Mouse (Mus musculus): ENCODE data around the gene Hapln4. TPM values are rescaled to one million over a fixed set of nuclear protein-coding genes. Genes with fewer than 3 reads are reported as not detected.
A peak's percentile ranks its signal among the peaks of the same experiment; 100 is the strongest.

Gene Hapln4
- polyA plus RNA-seq, 1 experiment = 0.53 TPM

GRCm38 (mm10) chr8:70084191-70085065 lies 1.2 kb downstream of the Hapln4 start:
- no peak for TF ChIP-seq CTCF (IDR thresholded peaks at IDR 0.05; ENCODE audit: extremely low read depth, insufficient read length, insufficient replicate concordance, low read depth, low read length)
- TF ChIP-seq POLR2A (IDR thresholded peaks at IDR 0.05; ENCODE audit: low read depth, low read length) = no peak
- peaks cover 45% of the 10 kb centered on the region for H3K27me3 ChIP-seq (ENCODE audit: control insufficient read depth, insufficient read depth, low read length)
- H3K36me3 ChIP-seq (ENCODE audit: control insufficient read depth, insufficient read depth, low read length) = peaks cover 6% of the 10 kb centered on the region
- no peak overlapping the region for H3K27ac ChIP-seq (ENCODE audit: insufficient read depth, low read depth, low read length)
- peak overlapping the region; percentile 61 for H3K4me3 ChIP-seq (ENCODE audit: low read depth, low read length)
- H3K4me1 ChIP-seq (ENCODE audit: control insufficient read depth, insufficient read depth, insufficient read length, low read length) = peaks cover 21% of the 10 kb centered on the region
- WGBS = 3% methylated on average over 71 of the region's 71 CpGs

DNA sequence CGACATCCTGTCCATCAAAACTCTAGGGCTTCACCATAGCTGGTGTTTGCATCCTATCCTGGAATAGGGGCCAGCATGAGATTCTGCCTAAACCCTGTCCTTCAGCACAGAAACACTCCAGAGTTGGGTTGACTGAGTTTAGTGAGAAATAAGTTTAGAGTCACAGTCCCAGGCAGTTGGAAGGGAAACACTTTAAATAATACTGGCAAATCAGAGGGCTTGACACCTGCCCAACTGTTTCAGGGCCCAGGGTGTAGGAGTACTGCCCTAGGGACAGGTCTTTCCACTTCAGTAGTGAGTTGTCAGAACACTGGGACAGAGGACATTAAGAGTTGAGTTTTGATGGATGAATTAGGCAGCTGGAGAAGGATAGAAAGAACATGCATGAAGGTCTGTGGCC lies 2.9 kb downstream of the Hapln4 start:
- Histone ChIP-seq H3K4me3 (ENCODE audit: low read depth, low read length) (no peak overlapping the region), H3K27me3 (ENCODE audit: control insufficient read depth, insufficient read depth, low read length) (peaks cover 53% of the 10 kb centered on the region)
- WGBS = 39% methylated on average over 1 of the region's 1 CpGs

DNA sequence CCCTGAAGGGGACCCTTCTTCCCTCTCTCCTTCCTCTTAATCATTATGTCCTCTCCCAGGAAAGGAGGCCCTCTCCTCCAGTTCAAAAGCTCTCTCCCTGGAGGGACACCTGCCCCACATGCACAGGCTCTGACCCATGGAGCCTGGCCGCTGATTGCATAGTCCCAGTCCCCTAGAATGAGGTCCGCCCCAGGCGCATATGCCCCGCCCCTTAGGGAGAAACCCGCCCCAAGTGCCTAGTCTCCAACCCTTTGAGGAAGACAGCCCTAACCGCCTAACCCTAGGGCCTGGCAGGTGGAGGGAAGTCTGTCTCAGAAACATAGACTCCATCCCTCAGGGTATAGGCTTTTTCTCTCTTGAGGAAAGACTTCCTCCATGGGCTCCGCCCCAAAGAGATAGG lies 4.0 kb downstream of the Hapln4 start:
- Histone ChIP-seq H3K4me3 (ENCODE audit: low read depth, low read length) (no peak overlapping the region), H3K27ac (ENCODE audit: insufficient read depth, low read depth, low read length) (no peak overlapping the region), H3K36me3 (ENCODE audit: control insufficient read depth, insufficient read depth, low read length) (no peaks in the 10 kb centered on the region), H3K27me3 (ENCODE audit: control insufficient read depth, insufficient read depth, low read length) (peaks cover 56% of the 10 kb centered on the region), H3K4me1 (ENCODE audit: control insufficient read depth, insufficient read depth, insufficient read length, low read length) (peaks cover 21% of the 10 kb centered on the region)
- no peak for TF ChIP-seq CTCF (IDR thresholded peaks at IDR 0.05; ENCODE audit: extremely low read depth, insufficient read length, insufficient replicate concordance, low read depth, low read length)
- no peak for TF ChIP-seq POLR2A (IDR thresholded peaks at IDR 0.05; ENCODE audit: low read depth, low read length)
- WGBS = 10% methylated on average over 7 of the region's 7 CpGs

More for the DNA sequence above, 2.9 kb downstream of the Hapln4 start:
- TF ChIP-seq POLR2A (IDR thresholded peaks at IDR 0.05; ENCODE audit: low read depth, low read length) (no peak), CTCF (IDR thresholded peaks at IDR 0.05; ENCODE audit: extremely low read depth, insufficient read length, insufficient replicate concordance, low read depth, low read length) (no peak)
- no peaks in the 10 kb centered on the region for H3K36me3 ChIP-seq (ENCODE audit: control insufficient read depth, insufficient read depth, low read length)
- peaks cover 21% of the 10 kb centered on the region for H3K4me1 ChIP-seq (ENCODE audit: control insufficient read depth, insufficient read depth, insufficient read length, low read length)
- no peak overlapping the region for H3K27ac ChIP-seq (ENCODE audit: insufficient read depth, low read depth, low read length)

- Histone ChIP-seq H3K4me3 (ENCODE audit: low read depth, low read length) (peak overlapping the region; percentile 45), H3K36me3 (ENCODE audit: control insufficient read depth, insufficient read depth, low read length) (no peaks in the 10 kb centered on the region), H3K27ac (ENCODE audit: insufficient read depth, low read depth, low read length) (no peak overlapping the region), H3K4me1 (ENCODE audit: control insufficient read depth, insufficient read depth, insufficient read length, low read length) (peaks cover 21% of the 10 kb centered on the region), H3K27me3 (ENCODE audit: control insufficient read depth, insufficient read depth, low read length) (peaks cover 56% of the 10 kb centered on the region)
- TF ChIP-seq CTCF (IDR thresholded peaks at IDR 0.05; ENCODE audit: extremely low read depth, insufficient read length, insufficient replicate concordance, low read depth, low read length) (no peak; the same call in 1 of the 2 replicates), POLR2A (IDR thresholded peaks at IDR 0.05; ENCODE audit: low read depth, low read length) (no peak)
- WGBS = 8% methylated on average over 56 of the region's 56 CpGs
These were observed 4.8 kb downstream of the Hapln4 start for GRCm38 (mm10) chr8:70087836-70088650.

GRCm38 (mm10) chr8:70089296-70089960 lies 6.2 kb downstream of the Hapln4 start:
- TF ChIP-seq POLR2A (IDR thresholded peaks at IDR 0.05; ENCODE audit: low read depth, low read length) = no peak
- TF ChIP-seq CTCF (IDR thresholded peaks at IDR 0.05; ENCODE audit: extremely low read depth, insufficient read length, insufficient replicate concordance, low read depth, low read length) = no peak
- peaks cover 46% of the 10 kb centered on the region for H3K27me3 ChIP-seq (ENCODE audit: control insufficient read depth, insufficient read depth, low read length)
- H3K4me3 ChIP-seq (ENCODE audit: low read depth, low read length) = no peak overlapping the region
- no peaks in the 10 kb centered on the region for H3K36me3 ChIP-seq (ENCODE audit: control insufficient read depth, insufficient read depth, low read length)
- peaks cover 12% of the 10 kb centered on the region for H3K4me1 ChIP-seq (ENCODE audit: control insufficient read depth, insufficient read depth, insufficient read length, low read length)
- H3K27ac ChIP-seq (ENCODE audit: insufficient read depth, low read depth, low read length) = no peak overlapping the region
- 63% methylated on average over 9 of the region's 9 CpGs for WGBS

- peaks cover 24% of the 10 kb centered on the region for H3K27me3 ChIP-seq (ENCODE audit: control insufficient read depth, insufficient read depth, low read length)
- WGBS = 57% methylated on average over 8 of the region's 8 CpGs
- no peaks in the 10 kb centered on the region for H3K36me3 ChIP-seq (ENCODE audit: control insufficient read depth, insufficient read depth, low read length)
- H3K4me3 ChIP-seq (ENCODE audit: low read depth, low read length) = no peak overlapping the region
- no peak overlapping the region for H3K27ac ChIP-seq (ENCODE audit: insufficient read depth, low read depth, low read length)
- TF ChIP-seq CTCF (IDR thresholded peaks at IDR 0.05; ENCODE audit: extremely low read depth, insufficient read length, insufficient replicate concordance, low read depth, low read length) (no peak), POLR2A (IDR thresholded peaks at IDR 0.05; ENCODE audit: low read depth, low read length) (no peak)
- peaks cover 3% of the 10 kb centered on the region; the same call in 1 of the 2 replicates for H3K4me1 ChIP-seq (ENCODE audit: control insufficient read depth, insufficient read depth, insufficient read length, low read length)
These were observed 9.5 kb downstream of the Hapln4 start for GRCm38 (mm10) chr8:70092786-70093185.

Data from small intestine, adult 2 months (tissue).